Mouse (Mus musculus) testis, postnatal 10 days (tissue): ENCODE measurements around the gene Ppp1r13b.

Experiments used
- DNase-seq: peaks from one replicate; pipeline ENCODE4 v3.0.0; 2021; ENCODE audit warnings: low spot score

Gene Ppp1r13b

DNA sequence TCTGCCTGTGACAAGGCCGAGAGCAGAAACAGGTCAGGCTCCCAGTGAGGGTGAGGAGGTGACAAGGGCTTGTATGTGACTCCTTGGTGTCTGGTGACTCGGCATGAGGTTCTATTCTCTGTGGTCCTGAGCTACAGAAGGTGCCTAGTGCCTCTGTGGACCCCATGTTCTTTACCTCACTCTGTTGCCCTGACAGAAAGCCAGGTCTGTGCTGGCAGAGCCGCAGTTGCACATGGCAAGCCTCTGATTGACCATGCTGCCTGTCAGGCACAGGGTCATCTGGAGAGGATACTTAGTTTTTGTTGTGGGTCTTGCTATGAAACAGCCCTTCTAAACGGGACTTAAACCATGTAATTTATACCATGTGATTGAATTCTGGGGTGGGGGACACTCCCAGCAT, 86.0 kb downstream of the Ppp1r13b start:
- DNase-seq: no peak

GRCm38 (mm10) chr12:111820708-111821107, 87.2 kb downstream of the Ppp1r13b start:
- no peak for DNase-seq

DNA sequence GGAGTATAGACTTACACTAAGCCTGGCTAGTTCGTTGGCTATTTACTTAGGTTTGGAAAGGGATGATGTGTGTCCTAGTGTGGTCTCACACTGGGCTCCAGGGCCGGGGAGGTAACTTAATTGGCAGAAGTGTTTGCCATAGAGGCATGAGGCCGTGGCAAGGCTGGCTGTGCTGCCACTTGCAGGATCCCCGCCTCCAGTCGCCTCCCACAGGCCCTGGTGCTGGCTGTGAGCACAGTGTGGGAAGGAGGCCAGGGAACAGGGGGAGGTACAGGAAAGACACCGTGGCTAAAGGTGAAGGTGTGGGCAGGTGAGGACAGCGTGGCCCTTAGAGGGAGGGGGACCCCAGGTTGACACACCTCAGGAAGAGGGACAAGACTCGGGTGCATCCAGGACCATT, 88.0 kb downstream of the Ppp1r13b start:
- DNase-seq: peak; percentile 76

DNA sequence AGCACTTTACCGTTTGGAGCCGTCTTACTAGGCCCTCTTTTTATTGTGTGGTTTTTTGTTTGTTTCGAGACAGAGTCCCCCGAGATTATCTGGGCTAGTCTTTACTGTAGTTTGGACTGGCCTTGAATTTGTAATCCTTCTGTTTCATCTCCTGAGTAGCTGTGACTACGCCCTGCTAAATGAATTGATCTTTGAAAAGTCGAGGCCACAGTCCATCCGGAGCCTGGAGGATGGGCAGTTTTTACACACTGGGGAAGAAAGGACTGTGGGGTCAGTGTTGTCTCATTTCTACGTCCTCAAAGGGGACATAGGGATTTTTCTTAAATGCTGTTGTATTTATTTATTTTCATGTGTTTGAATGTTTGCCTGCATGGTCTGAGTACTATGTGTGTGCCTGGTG, 89.9 kb downstream of the Ppp1r13b start:
- DNase-seq: no peak

- DNase-seq: no peak
These were observed 90.9 kb downstream of the Ppp1r13b start for GRCm38 (mm10) chr12:111816967-111817366.

DNA sequence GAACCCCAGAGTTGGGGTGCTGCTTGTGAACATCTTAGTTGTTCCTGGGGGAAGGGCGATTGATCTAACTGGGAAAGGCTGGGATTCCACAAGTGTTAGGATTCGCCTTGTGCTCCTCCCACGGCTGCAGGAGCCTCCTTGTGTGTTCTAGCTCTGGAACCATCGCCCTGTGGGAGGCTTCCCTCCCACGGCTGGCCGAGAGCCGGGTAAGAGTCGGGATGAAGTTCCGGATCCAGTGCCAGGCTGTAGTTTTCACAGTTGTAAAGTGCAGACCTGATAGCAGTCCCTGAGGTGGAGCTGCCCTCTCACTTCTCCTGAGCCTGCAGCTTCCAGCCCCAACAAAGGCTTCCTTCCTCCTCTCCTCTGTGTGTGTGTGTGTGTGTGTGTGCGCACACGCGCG, 91.4 kb downstream of the Ppp1r13b start:
- DNase-seq: peak; percentile 80

- no peak for DNase-seq
These were observed 92.8 kb downstream of the Ppp1r13b start for GRCm38 (mm10) chr12:111814769-111815762.

DNA sequence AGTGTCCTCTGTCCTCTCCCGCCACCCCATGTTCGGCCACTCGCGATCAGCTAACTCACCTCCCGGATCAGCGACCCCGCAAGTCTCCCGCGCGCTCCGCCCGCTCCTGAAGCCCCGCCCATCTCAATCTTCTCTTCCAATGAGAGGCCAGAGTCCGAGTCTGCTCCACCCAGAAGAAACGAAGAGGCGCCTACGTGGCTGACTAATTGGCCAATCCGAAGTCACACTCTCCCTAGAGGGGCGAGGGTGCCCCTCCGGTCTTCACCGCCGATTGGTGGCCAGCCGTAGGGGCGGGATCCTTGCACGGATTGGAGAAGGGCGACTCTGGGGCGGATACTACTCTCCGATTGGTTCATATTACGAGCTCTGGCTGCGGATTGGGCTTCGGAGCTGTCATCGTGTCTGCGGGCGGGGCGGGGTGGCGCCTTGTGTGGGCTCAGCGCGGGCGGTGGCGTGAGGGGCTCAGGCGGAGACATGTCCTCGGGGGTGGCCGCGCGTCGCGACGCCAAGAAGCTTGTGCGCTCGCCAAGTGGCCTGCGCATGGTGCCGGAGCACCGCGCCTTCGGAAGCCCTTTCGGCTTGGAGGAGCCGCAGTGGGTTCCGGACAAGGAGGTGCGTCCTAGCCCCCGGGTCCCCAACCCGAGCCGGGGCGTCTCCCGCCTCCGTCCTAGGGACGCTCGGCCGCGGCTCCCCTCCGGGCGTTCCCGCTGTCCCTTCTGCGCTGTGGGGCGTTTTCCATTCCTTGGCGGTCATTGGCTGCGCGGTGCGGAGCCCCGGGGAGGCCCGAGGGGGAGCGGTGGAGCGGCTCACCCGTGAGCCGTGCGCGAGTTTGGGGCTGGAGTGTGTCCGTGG, 93.9 kb downstream of the Ppp1r13b start, which contains the start of the genes Xrcc3 and Zfyve21:
Xrcc3 (minus strand) TSS at position 108 of the 852 bp plus-strand sequence.
Zfyve21 (plus strand) TSS at position 405 of the 852 bp plus-strand sequence.
- peak; percentile 95 for DNase-seq

GRCm38 (mm10) chr12:111813111-111813765, 94.7 kb downstream of the Ppp1r13b start:
- DNase-seq: peak; percentile 61

- no peak for DNase-seq
These were observed 95.3 kb downstream of the Ppp1r13b start for GRCm38 (mm10) chr12:111812611-111813010.

- DNase-seq: no peak
These were observed 95.8 kb downstream of the Ppp1r13b start for GRCm38 (mm10) chr12:111812075-111812474.

- peak; percentile 85 for DNase-seq
These were observed 98.1 kb downstream of the Ppp1r13b start for GRCm38 (mm10) chr12:111809762-111810161.

DNA sequence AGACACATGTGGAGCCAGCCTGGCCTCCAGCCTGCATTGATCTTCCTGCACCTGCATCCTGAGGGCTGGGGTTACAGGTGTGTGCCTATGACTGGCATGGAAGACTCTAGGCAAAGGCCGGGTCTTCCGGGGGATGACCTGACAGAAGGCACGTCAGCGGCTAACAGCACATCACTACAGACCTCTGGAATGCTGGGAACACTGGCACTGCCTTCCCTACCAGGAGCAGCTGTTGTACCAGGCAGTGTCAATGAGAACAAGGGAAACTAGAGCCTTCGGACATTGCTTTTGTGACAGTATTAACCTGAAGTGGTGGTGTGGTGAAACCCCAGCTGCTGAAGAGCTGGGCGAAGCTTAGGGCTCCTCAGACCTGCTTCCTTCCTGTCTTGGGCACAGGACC, 99.1 kb downstream of the Ppp1r13b start:
- DNase-seq: no peak

GRCm38 (mm10) chr12:111803538-111803937, 104.4 kb downstream of the Ppp1r13b start:
- no peak for DNase-seq

GRCm38 (mm10) chr12:111800459-111801183, 107.3 kb downstream of the Ppp1r13b start:
- DNase-seq: no peak

DNA sequence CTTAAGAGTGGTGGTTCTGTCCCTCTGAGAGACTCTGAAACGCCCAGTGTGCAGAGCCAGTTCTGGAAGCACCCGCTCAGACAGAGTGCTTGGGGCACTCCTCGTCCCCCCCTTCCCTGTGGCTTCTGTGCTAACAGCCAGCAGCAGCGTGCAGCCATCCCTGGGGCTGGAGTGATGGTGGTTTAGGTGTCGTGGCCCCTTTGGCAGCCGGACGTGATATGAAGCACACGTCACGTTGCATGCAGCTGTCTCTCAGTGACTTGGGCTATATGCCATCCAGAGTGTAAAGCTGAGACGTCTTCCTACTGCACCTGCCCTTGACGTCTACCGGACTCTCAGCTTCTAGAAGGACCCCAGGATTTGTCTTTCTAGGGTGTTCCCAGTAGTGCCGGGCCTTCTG, 109.4 kb downstream of the Ppp1r13b start:
- DNase-seq: no peak

- no peak for DNase-seq
These were observed 110.7 kb downstream of the Ppp1r13b start for GRCm38 (mm10) chr12:111797251-111797650.

DNA sequence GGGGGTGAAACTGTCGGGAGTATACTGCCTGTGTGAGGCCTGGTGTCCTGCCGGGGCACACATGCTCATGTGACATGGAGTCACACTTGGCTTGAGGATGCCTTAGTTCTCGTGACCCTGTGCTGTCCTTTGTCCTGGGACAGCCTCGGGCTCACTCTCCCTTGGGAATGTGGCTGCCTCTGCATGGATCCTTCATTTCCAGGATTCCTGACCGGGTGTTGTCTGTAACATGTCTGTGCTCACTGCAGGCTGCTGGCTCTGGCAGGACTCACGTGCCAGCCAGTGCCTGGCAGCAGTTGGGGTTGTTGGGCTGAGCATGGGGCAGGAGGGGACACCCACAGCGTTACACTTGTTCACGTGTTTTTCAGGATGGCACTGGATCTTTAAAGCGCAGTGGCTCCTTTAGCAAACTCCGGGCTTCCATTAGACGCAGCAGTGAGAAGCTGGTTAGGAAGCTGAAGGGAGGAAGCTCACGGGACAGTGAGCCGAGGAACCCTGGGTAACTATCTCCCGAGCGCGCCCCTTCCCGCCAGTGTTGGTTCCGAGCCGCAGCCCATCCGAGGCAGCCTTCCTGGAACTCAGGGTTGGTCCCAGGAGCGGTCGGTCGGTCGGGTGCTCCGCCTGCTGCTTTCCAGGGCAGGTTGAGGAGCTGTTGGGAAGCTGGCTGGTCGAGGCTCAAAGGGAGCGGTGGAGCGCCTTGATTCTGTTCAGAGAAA, 112.6 kb downstream of the Ppp1r13b start:
- no peak for DNase-seq

- no peak for DNase-seq
These were observed 113.3 kb downstream of the Ppp1r13b start for GRCm38 (mm10) chr12:111794526-111795179.

DNA sequence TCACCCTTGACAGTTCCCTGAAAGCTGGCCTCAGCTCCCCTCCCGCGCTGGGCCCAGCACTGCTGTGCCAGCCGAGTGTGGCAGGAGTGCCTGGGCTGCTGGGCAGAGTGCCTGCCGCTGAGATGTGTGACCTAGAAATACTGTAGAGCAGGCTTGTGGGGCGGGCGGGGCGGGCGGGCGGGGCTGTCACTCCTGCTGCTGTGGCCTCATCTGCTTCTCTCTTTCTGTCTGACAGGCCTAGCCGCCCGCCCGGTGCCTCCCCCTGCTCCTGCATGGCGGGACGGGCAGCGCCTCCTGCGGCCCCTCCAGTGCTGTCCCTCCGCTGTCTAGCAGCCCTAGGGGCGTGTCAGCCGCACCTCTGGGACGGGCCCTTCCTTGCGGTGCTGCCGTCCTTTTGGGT, 113.8 kb downstream of the Ppp1r13b start:
- DNase-seq: no peak
